Mouse (Mus musculus): ENCODE data around the gene Iqcb1. TPM values are rescaled to one million over a fixed set of nuclear protein-coding genes. Genes with fewer than 3 reads are reported as not detected.

The Iqcb1 gene
- polyA plus RNA-seq, 1 experiment = 4.1 TPM

DNA sequence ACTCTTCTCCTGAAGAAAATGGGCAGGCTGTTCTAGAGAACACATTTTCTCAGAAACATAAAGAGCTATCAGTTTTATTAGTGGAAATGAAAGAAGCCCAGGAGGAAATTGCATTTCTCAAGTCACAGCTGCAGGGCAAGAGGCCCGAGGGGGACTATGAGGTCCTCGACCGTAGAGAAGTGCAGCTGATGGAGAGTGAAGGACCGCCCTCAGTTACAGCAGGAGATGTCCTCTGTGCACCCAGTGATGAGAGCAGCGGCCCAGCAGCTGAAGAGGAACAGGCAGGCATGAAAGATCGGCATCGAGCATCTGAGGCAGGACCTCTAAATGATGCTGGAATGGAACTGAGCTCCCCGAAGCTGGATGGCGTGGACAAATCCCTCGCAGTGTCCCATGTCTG, 83.7 kb downstream of the Iqcb1 start:
- WGBS = 94% methylated on average over 10 of the region's 10 CpGs
- peaks cover 15% of the 10 kb centered on the region; the same call in 1 of the 2 replicates for H3K36me3 ChIP-seq (ENCODE audit: control insufficient read depth, insufficient read depth, low read length)
- no peaks in the 10 kb centered on the region for H3K27me3 ChIP-seq (ENCODE audit: control insufficient read depth, insufficient read depth, low read length)
- no peak for DNase-seq
- no peak overlapping the region for H3K4me3 ChIP-seq (ENCODE audit: control insufficient read depth, insufficient read depth, low read length)
- H3K27ac ChIP-seq (ENCODE audit: control insufficient read depth, insufficient read depth, low read length) = no peak overlapping the region
- TF ChIP-seq POLR2A (IDR thresholded peaks at IDR 0.05; ENCODE audit: control insufficient read depth, extremely low read depth, insufficient read depth, low read length, poor library complexity) (no peak), CTCF (IDR thresholded peaks at IDR 0.05; ENCODE audit: borderline replicate concordance, control insufficient read depth, extremely low read depth, insufficient read depth, low read length, poor library complexity) (no peak)
- H3K4me1 ChIP-seq (replicated peaks; ENCODE audit: control insufficient read depth, insufficient read depth, low read length) = no peaks in the 10 kb centered on the region

DNA sequence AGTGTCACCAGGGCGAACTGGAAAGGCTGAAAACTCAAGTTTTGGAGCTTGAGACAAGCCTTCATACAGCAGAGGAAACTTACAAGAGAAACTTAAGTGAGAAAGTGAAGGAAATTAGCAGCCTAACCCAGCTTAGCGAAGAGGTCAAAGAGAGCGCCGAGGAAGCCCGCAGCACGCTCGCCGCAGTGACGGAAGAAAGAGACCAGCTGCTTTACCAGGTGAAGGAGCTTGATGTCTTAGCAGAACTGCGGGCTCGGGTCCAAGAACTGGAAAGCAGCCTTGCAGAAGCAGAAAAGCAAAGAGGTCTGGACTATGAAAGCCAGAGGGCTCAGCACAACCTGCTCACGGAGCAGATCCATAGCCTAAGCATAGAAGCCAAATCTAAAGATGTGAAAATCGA, 84.1 kb downstream of the Iqcb1 start:
- TF ChIP-seq POLR2A (IDR thresholded peaks at IDR 0.05; ENCODE audit: control insufficient read depth, extremely low read depth, insufficient read depth, low read length, poor library complexity) = no peak
- no peak for TF ChIP-seq CTCF (IDR thresholded peaks at IDR 0.05; ENCODE audit: borderline replicate concordance, control insufficient read depth, extremely low read depth, insufficient read depth, low read length, poor library complexity)
- Histone ChIP-seq H3K4me3 (ENCODE audit: control insufficient read depth, insufficient read depth, low read length) (no peak overlapping the region), H3K27me3 (ENCODE audit: control insufficient read depth, insufficient read depth, low read length) (no peaks in the 10 kb centered on the region), H3K27ac (ENCODE audit: control insufficient read depth, insufficient read depth, low read length) (no peak overlapping the region), H3K4me1 (replicated peaks; ENCODE audit: control insufficient read depth, insufficient read depth, low read length) (no peaks in the 10 kb centered on the region), H3K36me3 (ENCODE audit: control insufficient read depth, insufficient read depth, low read length) (peaks cover 15% of the 10 kb centered on the region; the same call in 1 of the 2 replicates)
- 96% methylated on average over 13 of the region's 13 CpGs for WGBS
- no peak for DNase-seq

- Histone ChIP-seq H3K27ac (ENCODE audit: control insufficient read depth, insufficient read depth, low read length) (no peak overlapping the region), H3K4me3 (ENCODE audit: control insufficient read depth, insufficient read depth, low read length) (no peak overlapping the region), H3K36me3 (ENCODE audit: control insufficient read depth, insufficient read depth, low read length) (peaks cover 15% of the 10 kb centered on the region), H3K4me1 (replicated peaks; ENCODE audit: control insufficient read depth, insufficient read depth, low read length) (no peaks in the 10 kb centered on the region), H3K27me3 (ENCODE audit: control insufficient read depth, insufficient read depth, low read length) (no peaks in the 10 kb centered on the region)
- 90% methylated on average over 5 of the region's 5 CpGs for WGBS
- no peak for DNase-seq
- TF ChIP-seq CTCF (IDR thresholded peaks at IDR 0.05; ENCODE audit: borderline replicate concordance, control insufficient read depth, extremely low read depth, insufficient read depth, low read length, poor library complexity) = no peak
- no peak for TF ChIP-seq POLR2A (IDR thresholded peaks at IDR 0.05; ENCODE audit: control insufficient read depth, extremely low read depth, insufficient read depth, low read length, poor library complexity)
Measured at GRCm38 (mm10) chr16:36914195-36914594, 86.0 kb downstream of the Iqcb1 start.

DNA sequence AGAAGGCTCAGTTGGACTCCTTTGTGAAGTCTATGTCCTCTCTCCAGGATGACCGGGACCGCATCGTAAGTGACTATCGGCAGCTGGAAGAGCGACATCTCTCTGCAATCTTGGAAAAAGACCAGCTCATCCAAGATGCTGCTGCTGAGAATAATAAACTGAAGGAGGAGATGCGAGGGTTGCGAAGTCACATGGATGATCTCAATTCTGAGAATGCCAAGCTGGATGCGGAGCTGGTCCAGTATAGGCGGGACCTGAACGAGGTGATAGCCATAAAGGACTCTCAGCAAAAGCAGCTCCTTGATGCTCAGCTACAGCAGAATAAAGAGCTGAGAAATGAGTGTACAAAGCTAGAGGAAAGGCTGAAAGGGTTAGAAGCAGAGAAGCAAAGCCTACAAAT, 90.3 kb downstream of the Iqcb1 start:
- Histone ChIP-seq H3K36me3 (ENCODE audit: control insufficient read depth, insufficient read depth, low read length) (peaks cover 20% of the 10 kb centered on the region), H3K27ac (ENCODE audit: control insufficient read depth, insufficient read depth, low read length) (no peak overlapping the region), H3K4me1 (replicated peaks; ENCODE audit: control insufficient read depth, insufficient read depth, low read length) (peaks cover 9% of the 10 kb centered on the region), H3K27me3 (ENCODE audit: control insufficient read depth, insufficient read depth, low read length) (no peaks in the 10 kb centered on the region), H3K4me3 (ENCODE audit: control insufficient read depth, insufficient read depth, low read length) (no peak overlapping the region)
- 98% methylated on average over 10 of the region's 10 CpGs for WGBS
- no peak for TF ChIP-seq CTCF (IDR thresholded peaks at IDR 0.05; ENCODE audit: borderline replicate concordance, control insufficient read depth, extremely low read depth, insufficient read depth, low read length, poor library complexity)
- TF ChIP-seq POLR2A (IDR thresholded peaks at IDR 0.05; ENCODE audit: control insufficient read depth, extremely low read depth, insufficient read depth, low read length, poor library complexity) = no peak
- DNase-seq = no peak

GRCm38 (mm10) chr16:36920410-36920809, 92.2 kb downstream of the Iqcb1 start:
- Histone ChIP-seq H3K27me3 (ENCODE audit: control insufficient read depth, insufficient read depth, low read length) (no peaks in the 10 kb centered on the region), H3K4me3 (ENCODE audit: control insufficient read depth, insufficient read depth, low read length) (no peak overlapping the region), H3K4me1 (replicated peaks; ENCODE audit: control insufficient read depth, insufficient read depth, low read length) (peaks cover 12% of the 10 kb centered on the region), H3K27ac (ENCODE audit: control insufficient read depth, insufficient read depth, low read length) (no peak overlapping the region), H3K36me3 (ENCODE audit: control insufficient read depth, insufficient read depth, low read length) (peaks cover 14% of the 10 kb centered on the region; the same call in 1 of the 2 replicates)
- TF ChIP-seq CTCF (IDR thresholded peaks at IDR 0.05; ENCODE audit: borderline replicate concordance, control insufficient read depth, extremely low read depth, insufficient read depth, low read length, poor library complexity) (no peak), POLR2A (IDR thresholded peaks at IDR 0.05; ENCODE audit: control insufficient read depth, extremely low read depth, insufficient read depth, low read length, poor library complexity) (no peak)
- 89% methylated on average over 3 of the region's 3 CpGs for WGBS
- DNase-seq = no peak

DNA sequence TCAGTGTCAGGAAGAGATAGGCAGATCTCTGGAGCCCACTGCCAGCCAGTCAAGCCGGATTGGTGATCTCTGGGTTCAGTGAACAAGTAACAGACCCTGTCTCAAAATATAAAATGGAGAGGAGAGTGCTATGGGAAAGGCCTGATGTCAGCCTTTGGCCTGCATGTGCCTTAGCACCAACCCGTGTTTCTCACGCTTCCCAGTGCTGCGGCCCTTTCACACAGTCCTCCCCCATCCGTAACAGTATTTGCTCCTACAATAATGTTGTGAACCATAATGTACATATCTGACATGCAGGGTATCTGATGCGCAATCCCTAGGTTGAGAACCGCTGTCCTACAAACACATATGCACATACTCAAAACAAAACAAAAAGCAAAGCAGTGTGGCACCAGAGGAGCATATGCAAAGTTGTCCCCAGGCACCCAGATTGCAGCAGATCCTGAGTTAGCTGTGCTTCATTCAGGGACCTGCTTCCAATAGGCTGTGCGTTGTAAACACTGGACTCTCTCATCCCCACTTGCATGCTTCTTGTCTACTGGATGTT, 93.0 kb downstream of the Iqcb1 start:
- no peaks in the 10 kb centered on the region for H3K27me3 ChIP-seq (ENCODE audit: control insufficient read depth, insufficient read depth, low read length)
- TF ChIP-seq POLR2A (IDR thresholded peaks at IDR 0.05; ENCODE audit: control insufficient read depth, extremely low read depth, insufficient read depth, low read length, poor library complexity) (no peak), CTCF (IDR thresholded peaks at IDR 0.05; ENCODE audit: borderline replicate concordance, control insufficient read depth, extremely low read depth, insufficient read depth, low read length, poor library complexity) (no peak)
- H3K27ac ChIP-seq (ENCODE audit: control insufficient read depth, insufficient read depth, low read length) = no peak overlapping the region
- no peak for DNase-seq
- no peak overlapping the region for H3K4me3 ChIP-seq (ENCODE audit: control insufficient read depth, insufficient read depth, low read length)
- H3K36me3 ChIP-seq (ENCODE audit: control insufficient read depth, insufficient read depth, low read length) = peaks cover 18% of the 10 kb centered on the region; the same call in 1 of the 2 replicates
- WGBS = 96% methylated on average over 8 of the region's 8 CpGs
- H3K4me1 ChIP-seq (replicated peaks; ENCODE audit: control insufficient read depth, insufficient read depth, low read length) = peaks cover 13% of the 10 kb centered on the region

DNA sequence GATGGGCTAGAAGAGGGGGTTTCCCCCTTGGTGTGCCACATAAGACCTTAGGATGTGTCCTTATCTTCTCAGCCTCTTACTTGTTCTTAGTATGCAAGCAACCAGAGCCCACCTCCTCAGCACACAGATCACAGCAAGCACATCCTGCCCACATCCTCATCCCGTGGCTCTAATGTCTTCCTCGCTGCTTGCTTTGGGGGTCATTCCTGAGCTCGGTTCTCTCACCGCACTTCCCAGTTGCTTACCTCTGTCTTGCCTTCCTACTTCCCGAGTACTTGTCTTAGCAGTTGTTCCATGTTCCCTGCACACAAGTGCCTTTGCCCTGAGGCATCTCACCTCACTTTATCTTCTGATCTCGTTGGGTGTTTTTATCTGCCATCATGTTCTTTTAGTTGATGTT, 93.8 kb downstream of the Iqcb1 start:
- TF ChIP-seq POLR2A (IDR thresholded peaks at IDR 0.05; ENCODE audit: control insufficient read depth, extremely low read depth, insufficient read depth, low read length, poor library complexity) = no peak
- no peak for TF ChIP-seq CTCF (IDR thresholded peaks at IDR 0.05; ENCODE audit: borderline replicate concordance, control insufficient read depth, extremely low read depth, insufficient read depth, low read length, poor library complexity)
- H3K27me3 ChIP-seq (ENCODE audit: control insufficient read depth, insufficient read depth, low read length) = no peaks in the 10 kb centered on the region
- peaks cover 16% of the 10 kb centered on the region for H3K4me1 ChIP-seq (replicated peaks; ENCODE audit: control insufficient read depth, insufficient read depth, low read length)
- no peak overlapping the region for H3K4me3 ChIP-seq (ENCODE audit: control insufficient read depth, insufficient read depth, low read length)
- peak overlapping the region; percentile 2; the same call in 1 of the 2 replicates for H3K27ac ChIP-seq (ENCODE audit: control insufficient read depth, insufficient read depth, low read length)
- H3K36me3 ChIP-seq (ENCODE audit: control insufficient read depth, insufficient read depth, low read length) = peaks cover 23% of the 10 kb centered on the region; the same call in 1 of the 2 replicates
- peak; percentile 34 for DNase-seq
- 37% methylated on average over 6 of the region's 6 CpGs for WGBS

Other genes starting within 250 kb of the Iqcb1 start
- 10.7 and 15.3 TPM in 2 replicates for gene Cd86, start 162.3 kb upstream of the Iqcb1 start, polyA plus RNA-seq (2012; rRNA removed)
- 6.5 and 7.1 TPM in 2 replicates for gene Ildr1, start 134.4 kb upstream of the Iqcb1 start, polyA plus RNA-seq (2012; rRNA removed)
- 5.5 and 7.1 TPM in 2 replicates for gene Slc15a2, start 43.4 kb upstream of the Iqcb1 start, polyA plus RNA-seq (2012; rRNA removed)
- gene Eaf2, start 46.6 kb downstream of the Iqcb1 start, polyA plus RNA-seq (2012; rRNA removed) = 0.65 and 1.2 TPM in 2 replicates
- 46.6 and 47.6 TPM in 2 replicates for gene Golgb1, start 46.8 kb downstream of the Iqcb1 start, polyA plus RNA-seq (2012; rRNA removed)
- 118 and 132 TPM in 2 replicates for gene Hcls1, start 106.6 kb downstream of the Iqcb1 start, polyA plus RNA-seq (2012; rRNA removed)
- 0.96 and 2.3 TPM in 2 replicates for gene Fbxo40, start 162.1 kb downstream of the Iqcb1 start, polyA plus RNA-seq (2012; rRNA removed)
- gene Polq, start 183.4 kb downstream of the Iqcb1 start, polyA plus RNA-seq (2012; rRNA removed) = 2.3 and 2.5 TPM in 2 replicates